Mouse (Mus musculus) cerebellum, postnatal 36 days (tissue): ENCODE measurements around the gene Gm5269.

Experiments used
- DNase-seq, 2 experiments: peaks; one replicate each; pipeline ENCODE4 v3.0.0; 2021 to 2022; ENCODE audit warnings: mixed read lengths in 2 of 2

Gene Gm5269

DNA sequence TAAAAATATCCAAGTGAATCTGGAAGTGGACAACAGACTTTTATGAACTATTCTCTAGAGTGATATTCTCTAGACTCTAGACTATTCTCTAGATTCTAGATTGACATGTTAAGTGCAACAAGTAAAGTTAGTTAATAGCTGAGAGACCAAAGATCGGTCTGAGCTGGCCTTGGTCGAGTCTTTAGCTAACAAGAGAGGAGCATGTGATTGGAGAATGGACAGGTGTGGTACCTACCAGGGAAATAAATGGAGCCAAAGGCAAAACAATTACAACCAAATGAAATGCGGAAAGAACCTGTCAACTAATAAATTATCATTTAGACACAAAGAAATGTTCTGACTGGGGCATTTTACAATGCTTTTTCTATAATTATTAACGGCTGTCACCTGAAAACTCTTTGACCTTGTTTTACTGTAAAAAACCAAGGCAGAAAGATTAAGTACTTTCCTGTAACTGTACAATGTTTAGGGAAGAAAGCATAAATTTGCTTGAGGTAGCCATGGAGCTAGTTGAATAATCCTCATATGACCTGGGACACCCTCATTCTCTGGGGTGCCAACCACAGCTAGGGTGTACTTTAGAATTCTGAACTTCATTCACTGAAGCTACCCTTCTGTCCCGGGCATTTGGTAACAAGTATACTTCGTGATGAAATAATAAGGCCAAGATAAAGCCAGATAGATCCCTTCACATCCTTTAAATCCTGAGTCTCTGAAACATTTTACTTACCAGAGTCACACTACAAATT is 13.4 kb downstream of the Gm5269 start:
- no peak for DNase-seq

- DNase-seq = no peak
These were observed 14.4 kb downstream of the Gm5269 start for GRCm38 (mm10) chr1:45875640-45876039.

DNA sequence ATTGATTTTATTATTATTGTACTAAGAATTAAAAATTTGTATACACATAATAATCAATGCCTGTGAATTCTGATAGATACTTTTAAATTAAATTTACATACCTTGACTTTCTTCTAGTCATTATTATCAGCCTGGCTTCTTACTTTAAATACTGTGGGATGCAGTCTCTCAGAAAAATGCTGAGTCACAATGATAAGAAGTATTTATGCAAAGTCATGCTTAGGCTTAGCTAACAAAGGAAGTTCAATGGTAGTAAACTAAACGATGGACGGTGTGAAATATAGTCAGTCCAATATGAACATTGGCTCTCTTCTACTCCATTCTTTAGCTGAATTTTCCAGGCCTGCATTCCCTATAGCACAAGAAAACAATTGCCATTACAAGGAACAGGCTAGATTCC is 16.8 kb downstream of the Gm5269 start:
- DNase-seq = no peak

DNA sequence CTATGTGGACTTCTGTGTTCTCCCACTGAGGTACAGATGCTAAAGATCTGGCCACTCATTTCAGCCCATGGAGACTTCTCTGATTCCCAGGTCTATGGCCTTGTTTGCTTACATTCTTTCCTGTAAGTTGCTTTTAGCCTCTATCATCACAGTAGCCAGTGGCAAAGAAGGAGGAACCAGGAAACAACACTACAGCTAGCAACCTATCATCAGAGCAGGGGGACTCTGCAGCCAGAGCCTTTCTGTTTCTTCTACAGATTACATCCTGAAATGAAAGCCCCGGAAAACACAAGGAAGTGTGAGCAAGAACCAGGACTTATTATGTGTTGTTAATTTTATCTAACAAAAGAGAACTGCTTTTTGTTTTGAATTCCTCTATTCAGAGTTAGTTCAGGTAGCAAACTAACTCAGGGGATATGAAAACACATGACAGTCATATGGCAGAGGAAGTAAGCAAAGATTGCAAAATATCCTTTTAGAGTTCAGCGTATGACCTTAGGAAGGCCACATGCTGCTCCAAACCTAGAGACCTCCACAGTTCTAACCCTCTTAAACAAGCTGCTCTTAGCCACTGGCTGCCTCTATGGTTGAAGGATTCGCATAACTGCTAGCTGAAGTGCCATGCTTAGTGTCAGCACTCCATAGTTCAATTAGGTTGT is 21.5 kb downstream of the Gm5269 start:
- no peak for DNase-seq

- DNase-seq = no peak
These were observed 22.0 kb downstream of the Gm5269 start for GRCm38 (mm10) chr1:45868050-45868449.

DNA sequence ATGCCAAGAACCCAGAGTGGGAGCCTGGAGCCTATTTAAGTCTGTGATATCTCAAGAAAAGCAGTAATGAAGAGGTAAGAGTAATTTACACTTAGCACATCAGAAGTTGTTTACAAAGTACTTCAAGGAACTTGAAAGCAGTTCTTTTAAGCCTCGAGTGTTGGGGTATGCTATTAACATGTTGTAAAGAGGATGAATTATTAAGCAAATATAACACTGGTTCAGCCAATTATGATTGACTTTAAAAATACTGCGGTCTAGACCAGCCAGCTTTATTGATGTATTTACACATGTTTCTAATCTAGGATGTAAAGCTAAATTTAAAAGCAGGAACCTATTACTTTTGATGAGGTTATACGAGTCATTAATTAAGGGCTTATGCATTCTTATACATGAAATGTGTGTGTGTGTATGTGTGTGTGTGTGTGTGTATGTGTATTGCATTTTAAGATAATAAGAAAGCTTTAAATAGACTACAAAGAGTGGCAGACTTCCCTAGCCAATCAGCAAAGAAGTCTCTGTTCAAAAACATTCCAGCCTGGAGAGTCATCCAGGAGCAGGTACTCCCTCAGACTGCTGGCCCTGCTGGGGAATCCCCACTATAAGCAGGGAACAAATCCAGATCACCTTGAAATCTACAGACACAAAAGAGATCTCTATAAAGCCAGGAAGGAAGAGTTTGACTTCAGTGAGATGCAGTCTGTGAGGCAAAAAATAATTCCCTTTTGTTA is 23.6 kb downstream of the Gm5269 start:
- DNase-seq = no peak

DNA sequence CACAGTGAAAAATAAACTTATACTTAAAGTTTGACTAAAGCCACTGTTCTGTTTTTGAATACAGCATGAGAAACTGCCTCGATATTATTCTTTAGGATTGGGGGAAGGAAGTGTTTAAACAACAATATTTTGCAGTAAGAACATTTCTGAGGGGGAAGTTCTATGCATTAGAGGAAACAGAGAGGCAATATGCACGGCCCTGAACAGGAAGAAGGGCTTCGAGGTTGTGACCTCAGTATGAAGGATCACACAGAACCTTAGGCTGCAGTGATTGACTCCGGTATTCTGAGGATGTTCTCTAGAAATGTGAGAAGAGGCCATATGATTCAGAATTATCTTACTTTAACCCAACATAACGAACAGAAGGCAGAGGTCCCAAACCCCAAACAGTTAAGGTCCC is 24.3 kb downstream of the Gm5269 start:
- no peak for DNase-seq

DNA sequence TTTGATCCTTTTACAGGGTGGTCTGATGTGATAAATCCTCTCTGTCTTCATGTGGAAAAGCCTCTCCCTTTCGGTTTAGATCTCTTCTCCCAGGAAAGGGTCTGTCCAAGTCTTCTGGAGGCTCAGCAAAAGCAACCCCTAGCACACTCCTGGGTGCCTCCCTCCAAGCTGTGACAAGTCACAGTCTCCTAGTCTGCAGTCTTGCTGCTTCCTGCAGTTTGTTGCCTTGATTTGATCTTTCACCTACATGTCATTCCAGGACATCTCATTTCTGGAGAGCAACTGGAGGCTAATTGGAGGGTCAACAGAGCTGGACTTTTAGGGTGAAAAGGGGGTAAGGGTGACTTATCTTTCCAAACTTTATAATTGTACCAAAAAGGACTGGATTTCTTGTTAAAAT is 24.8 kb downstream of the Gm5269 start:
- no peak for DNase-seq

DNA sequence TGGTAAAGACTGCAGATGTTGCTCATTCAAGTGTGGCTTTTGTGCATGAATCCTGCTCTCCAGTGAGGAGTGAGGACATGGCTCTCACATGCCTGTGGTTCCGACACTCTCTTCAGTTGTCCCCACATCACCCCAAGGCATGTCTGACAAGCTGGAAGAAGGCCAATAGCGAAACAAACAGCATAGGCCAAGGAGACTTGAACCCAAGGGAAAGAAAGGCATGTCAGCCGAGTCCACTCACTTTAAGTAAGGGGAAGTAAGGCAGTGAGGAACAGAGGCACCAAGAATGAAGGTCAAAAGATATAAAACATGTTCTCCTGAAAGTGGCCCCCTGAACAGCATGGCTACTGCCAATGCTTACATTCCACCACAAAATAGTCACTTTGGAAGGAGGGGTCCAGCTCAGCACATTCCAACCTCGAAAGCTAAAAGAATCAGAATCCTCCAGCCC is 25.5 kb downstream of the Gm5269 start:
- no peak for DNase-seq

GRCm38 (mm10) chr1:45863641-45864040 is 26.4 kb downstream of the Gm5269 start:
- no peak for DNase-seq

- DNase-seq = no peak
These were observed 28.9 kb downstream of the Gm5269 start for GRCm38 (mm10) chr1:45861162-45861561.

GRCm38 (mm10) chr1:45860349-45860748 is 29.7 kb downstream of the Gm5269 start:
- DNase-seq = no peak

DNA sequence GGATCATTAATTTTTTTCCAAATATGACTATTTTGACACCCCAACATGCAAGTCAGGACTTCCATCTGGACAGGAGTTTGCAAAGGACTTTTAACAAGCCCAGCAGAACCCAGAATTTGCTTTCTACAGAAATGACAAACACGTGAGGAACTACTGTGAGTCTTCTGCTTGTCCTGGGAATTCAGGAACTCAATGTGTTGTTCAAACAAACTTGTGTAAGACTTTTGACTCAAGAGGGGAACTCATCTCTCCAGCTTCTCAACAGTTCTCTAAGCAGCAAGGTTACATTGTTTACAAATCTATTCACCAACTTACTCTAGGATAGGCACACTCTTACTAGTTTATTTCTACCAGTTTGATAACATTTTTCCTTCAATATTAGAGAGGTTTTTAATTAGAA is 32.0 kb downstream of the Gm5269 start:
- DNase-seq = no peak

DNA sequence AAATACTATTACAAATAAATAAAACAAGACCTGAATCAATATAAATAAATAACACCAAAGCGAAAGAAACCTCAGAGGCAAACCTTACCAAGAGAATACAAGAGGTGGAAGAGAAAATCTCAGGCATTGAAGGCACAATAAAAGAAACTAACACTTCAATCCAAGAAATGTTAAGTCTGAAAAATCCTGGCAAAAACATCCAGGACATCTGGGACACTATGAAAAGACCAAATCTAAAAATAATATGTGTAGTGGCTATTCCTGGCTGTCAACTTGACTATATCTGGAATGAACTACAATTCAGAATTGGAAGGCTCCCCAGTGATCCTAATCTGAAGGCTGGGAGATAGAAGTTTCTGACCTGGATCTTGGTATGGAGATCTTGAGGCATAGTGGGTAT is 44.6 kb downstream of the Gm5269 start:
- DNase-seq = no peak
